Mouse (Mus musculus) heart, embryonic 13.5 days (tissue): ENCODE results near the gene Ten1. TPM values are rescaled to one million over a fixed set of nuclear protein-coding genes. Genes with fewer than 3 reads are reported as not detected.

Source experiments
- ATAC-seq: fragments of 200-750 bp; cut with Nextera tagmentation; 2 replicates; pipeline ENCODE4 v1.8.0; 2017; ENCODE audit warnings: moderate TSS enrichment; ENCODE audit not compliant: insufficient number of reproducible peaks, low FRiP score, low TSS enrichment; ENCODE audit errors: extremely low read depth
- H3K27ac ChIP-seq: fragments of 300-500 bp; sonication (generic); replicated peaks from 2 replicates; pipeline ENCODE4 v1.5.1; 2015; ENCODE audit warnings: moderate library complexity, mild to moderate bottlenecking, inconsistent platforms
- H3K27me3 ChIP-seq: fragments of 300-500 bp; sonication (generic); replicated peaks from 2 replicates; pipeline ENCODE4 v1.6.1; 2015; ENCODE audit warnings: mild to moderate bottlenecking, inconsistent platforms
- H3K36me3 ChIP-seq: fragments of 300-500 bp; sonication (generic); 2 replicates; pipeline ENCODE4 v1.6.1; 2015; ENCODE audit warnings: mild to moderate bottlenecking, inconsistent platforms
- H3K4me1 ChIP-seq: fragments of 300-500 bp; sonication (generic); 2 replicates; pipeline ENCODE4 v1.6.1; 2015; ENCODE audit warnings: inconsistent platforms
- H3K4me2 ChIP-seq: fragments of 300-500 bp; sonication (generic); 2 replicates; pipeline ENCODE4 v1.6.1; 2015; ENCODE audit warnings: inconsistent platforms, mild to moderate bottlenecking, moderate library complexity
- H3K4me3 ChIP-seq: fragments of 300-500 bp; sonication (generic); 2 replicates; pipeline ENCODE4 v1.5.1; 2015; ENCODE audit warnings: moderate library complexity, mild to moderate bottlenecking, inconsistent platforms
- H3K9ac ChIP-seq: fragments of 300-500 bp; sonication (generic); 2 replicates; pipeline ENCODE4 v1.6.1; 2015; ENCODE audit warnings: inconsistent platforms, mild to moderate bottlenecking, moderate library complexity
- H3K9me3 ChIP-seq: fragments of 300-500 bp; sonication (generic); 2 replicates; pipeline ENCODE4 v1.6.1; 2016; ENCODE audit warnings: inconsistent platforms
- WGBS: fragments of 180-500 bp; shearing (Covaris S2); methylation state at CpG from one replicate; pipeline ENCODE4 v1.1.7; 2015; ENCODE audit warnings: mixed read lengths; 5-methylcytosine and 5-hydroxymethylcytosine counted together
- polyA plus RNA-seq: library from polyadenylated mRNA; unstranded; fragments of >200 nt; fragmentation: Nextera tagmentation; extraction: Ambion mirVana; gene quantifications from 2 replicates; pipeline ENCODE4 v1.2.1, GENCODE M21; 2015

The Ten1 gene
- polyA plus RNA-seq, 1 experiment from 2014 or later: 82.1 TPM

DNA sequence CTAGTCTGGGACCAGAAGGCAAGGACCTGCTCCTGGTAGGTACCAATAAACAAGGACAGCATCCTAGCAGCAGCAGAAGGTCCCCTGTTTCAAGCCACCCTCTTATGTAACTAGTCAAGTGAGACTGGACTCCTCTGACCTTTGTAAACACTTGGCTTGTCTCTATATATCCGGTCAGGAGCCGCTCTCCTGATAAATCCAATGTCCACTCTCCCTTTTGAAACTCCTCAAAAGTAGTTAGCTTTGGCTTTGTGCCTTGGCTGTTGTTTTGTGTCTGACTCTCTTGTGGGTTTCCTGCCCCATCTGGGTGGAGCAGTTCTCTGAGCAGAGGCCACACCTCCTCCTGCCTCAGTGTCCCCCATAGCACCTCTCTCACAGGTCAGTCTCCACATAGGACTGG is 19.6 kb downstream of the Ten1 start:
- Histone ChIP-seq H3K36me3 (0 out of 2 replicates have a peak, but pooled peaks cover 3% of the 10 kb centered on the region), H3K9ac (0 out of 2 replicates have a peak overlapping the region, but pooled peaks have one; percentile 5), H3K4me1 (peaks cover 40% of the 10 kb centered on the region), H3K4me2 (0 out of 2 replicates have a peak overlapping the region, but pooled peaks have one; percentile 16), H3K4me3 (no peak overlapping the region), H3K27ac (peak overlapping the region; percentile 93), H3K27me3 (peaks cover 31% of the 10 kb centered on the region), H3K9me3 (peaks cover 6% of the 10 kb centered on the region; the same call in 1 of the 2 replicates)
- ATAC-seq: no peak
- 47% methylated on average over 2 of the region's 2 CpGs for WGBS

DNA sequence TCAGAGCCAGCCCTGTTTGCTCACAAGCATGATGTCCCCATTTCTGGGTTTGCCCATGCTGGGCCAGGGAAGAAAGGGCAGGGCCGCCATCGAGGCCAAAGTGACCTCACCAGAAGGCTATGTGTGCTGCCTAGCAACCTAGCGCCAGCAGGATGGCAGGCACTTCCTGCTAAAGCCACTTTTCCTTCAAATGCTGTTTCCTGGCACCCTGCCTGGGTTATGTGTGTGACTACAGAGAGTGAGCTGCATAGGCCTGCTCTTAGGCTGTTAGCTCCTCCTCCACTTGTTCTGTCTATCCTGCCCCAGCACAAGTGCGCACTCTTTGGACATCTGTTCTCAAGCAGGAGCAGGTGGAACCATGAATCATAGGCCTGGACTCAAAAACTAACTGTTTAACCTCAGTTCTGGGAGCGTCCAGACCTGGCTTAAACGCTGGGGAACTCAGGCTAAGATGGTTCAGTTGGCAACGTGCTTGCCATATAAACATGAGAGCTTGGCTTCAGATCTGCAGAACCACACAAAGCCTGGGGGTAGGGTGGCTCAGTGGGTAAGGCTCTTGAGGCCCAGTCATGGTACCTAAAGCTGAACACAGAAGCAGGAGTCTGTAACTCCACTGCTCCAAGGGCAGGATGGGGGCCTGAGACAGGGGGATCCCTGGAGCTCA is 20.2 kb downstream of the Ten1 start:
- Histone ChIP-seq H3K27ac (peak overlapping the region; percentile 93), H3K9me3 (peaks cover 6% of the 10 kb centered on the region; the same call in 1 of the 2 replicates), H3K27me3 (peaks cover 38% of the 10 kb centered on the region), H3K4me2 (0 out of 2 replicates have a peak overlapping the region, but pooled peaks have one; percentile 16), H3K4me3 (no peak overlapping the region), H3K4me1 (peaks cover 40% of the 10 kb centered on the region), H3K36me3 (0 out of 2 replicates have a peak, but pooled peaks cover 3% of the 10 kb centered on the region), H3K9ac (peak overlapping the region; percentile 5; the same call in 1 of the 2 replicates)
- ATAC-seq: peak; percentile 72
- 38% methylated on average over 7 of the region's 7 CpGs for WGBS

DNA sequence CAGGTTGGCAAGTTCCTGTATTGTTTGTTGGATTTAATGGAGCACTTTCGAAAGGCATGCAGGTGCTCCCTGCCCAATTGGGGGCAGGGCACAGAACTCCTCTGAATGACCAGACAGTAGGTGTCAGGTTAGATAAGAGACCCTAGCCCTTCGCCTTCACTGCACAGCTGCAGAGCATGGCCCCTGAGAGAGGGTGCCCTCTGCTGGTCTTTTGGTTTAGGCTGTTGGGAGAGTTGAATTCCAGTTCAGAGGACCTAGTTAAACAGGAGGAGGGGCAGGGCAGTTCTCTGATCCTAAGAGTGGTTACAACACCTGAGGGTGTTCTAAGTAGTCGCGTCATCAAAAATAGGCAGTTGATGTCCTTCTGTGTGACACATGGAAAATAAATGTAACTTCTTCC is 21.2 kb downstream of the Ten1 start:
- Histone ChIP-seq H3K27me3 (peaks cover 48% of the 10 kb centered on the region), H3K4me2 (no peak overlapping the region), H3K9me3 (peaks cover 6% of the 10 kb centered on the region; the same call in 1 of the 2 replicates), H3K9ac (no peak overlapping the region), H3K4me3 (no peak overlapping the region), H3K4me1 (peaks cover 40% of the 10 kb centered on the region), H3K27ac (peak overlapping the region; percentile 93), H3K36me3 (no peaks in the 10 kb centered on the region)
- no peak for ATAC-seq
- WGBS: 10% methylated on average over 4 of the region's 4 CpGs

DNA sequence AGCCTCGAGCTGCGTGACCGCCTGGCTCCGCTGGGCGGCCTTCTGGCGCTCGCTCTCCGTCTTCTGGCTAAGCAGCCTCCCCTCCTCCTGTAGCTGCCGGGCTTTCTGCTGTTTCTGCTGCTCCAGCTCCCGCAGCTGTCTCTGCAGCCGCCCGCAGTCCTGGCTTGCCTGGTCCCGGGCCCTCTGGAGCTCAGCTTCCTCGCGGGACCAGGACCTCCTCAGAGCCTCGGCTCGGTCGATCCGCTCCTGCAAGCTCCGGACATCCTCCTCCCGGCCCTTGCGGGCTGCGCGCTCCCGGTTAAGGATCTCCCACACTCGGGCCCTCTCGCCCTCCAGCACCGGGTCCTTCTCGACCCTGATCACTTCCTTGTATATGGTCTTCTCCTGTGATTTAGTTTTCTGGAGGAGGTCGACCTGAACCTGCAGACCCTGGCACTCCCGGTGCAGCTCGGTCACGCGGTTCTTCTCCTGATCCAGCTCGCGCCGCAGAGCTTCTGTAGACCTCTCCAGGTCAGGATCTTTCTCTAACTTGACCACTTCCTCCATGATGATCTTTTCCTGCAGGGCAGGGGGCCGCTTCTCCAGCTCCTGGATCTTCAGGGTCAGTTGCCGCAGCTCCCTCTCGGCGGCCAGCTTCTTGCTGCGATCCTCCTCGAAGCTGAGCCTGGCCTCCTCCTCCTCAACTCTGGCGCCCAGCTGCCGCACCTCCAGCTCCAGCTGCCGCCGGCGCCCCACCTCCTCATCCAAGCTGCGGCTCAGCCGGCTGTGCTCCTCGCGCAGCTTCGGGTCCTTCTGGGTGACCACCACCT is 23.5 kb downstream of the Ten1 start:
- Histone ChIP-seq H3K27me3 (peaks cover 57% of the 10 kb centered on the region), H3K36me3 (no peaks in the 10 kb centered on the region), H3K9ac (peak overlapping the region; percentile 72), H3K9me3 (peaks cover 6% of the 10 kb centered on the region; the same call in 1 of the 2 replicates), H3K4me3 (peak overlapping the region; percentile 51), H3K4me1 (peaks cover 40% of the 10 kb centered on the region), H3K4me2 (peak overlapping the region; percentile 77), H3K27ac (no peak overlapping the region)
- no peak for ATAC-seq
- 5% methylated on average over 53 of the region's 53 CpGs for WGBS

DNA sequence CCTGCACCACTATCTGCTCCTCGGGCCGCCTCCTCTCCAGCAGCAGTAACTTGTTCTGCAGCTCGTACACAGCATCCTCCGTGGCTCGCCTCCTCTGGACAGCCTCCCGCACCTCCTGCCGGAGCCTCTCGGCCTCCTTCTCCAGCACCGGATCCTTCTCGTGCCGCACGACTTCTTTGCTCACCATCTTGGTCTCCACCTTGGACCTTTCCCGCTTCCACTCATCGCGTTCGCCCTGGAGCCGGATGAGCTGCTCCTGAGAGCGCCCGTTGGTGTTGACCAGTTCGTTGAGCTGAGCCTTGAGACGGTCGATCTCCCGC is 24.0 kb downstream of the Ten1 start:
- no peak overlapping the region for H3K27ac ChIP-seq
- no peak for ATAC-seq
- H3K36me3 ChIP-seq: no peaks in the 10 kb centered on the region
- peaks cover 40% of the 10 kb centered on the region for H3K4me1 ChIP-seq
- H3K27me3 ChIP-seq: peaks cover 57% of the 10 kb centered on the region
- peak overlapping the region; percentile 51 for H3K4me3 ChIP-seq
- WGBS: 9% methylated on average over 23 of the region's 23 CpGs
- peak overlapping the region; percentile 72 for H3K9ac ChIP-seq
- H3K9me3 ChIP-seq: peaks cover 6% of the 10 kb centered on the region; the same call in 1 of the 2 replicates
- H3K4me2 ChIP-seq: peak overlapping the region; percentile 77

DNA sequence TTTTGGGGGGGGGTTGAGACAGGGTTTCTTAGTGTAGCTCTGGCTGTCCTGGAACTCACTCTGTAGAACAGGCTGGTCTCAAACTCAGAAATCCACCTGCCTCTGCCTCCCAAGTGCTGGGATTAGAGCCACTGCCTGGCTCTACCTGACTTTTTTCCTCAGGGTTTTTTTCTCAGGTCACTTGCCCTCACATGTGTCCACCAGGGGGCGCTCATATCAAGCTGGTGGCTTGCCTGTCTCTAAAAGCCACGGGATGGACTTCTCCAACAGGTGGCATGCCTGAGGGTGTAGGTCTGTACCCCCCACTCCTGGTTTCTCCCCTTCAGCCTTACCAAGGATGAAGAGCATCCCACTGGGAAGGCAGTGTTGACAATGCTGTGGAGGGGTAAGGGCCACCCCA is 27.8 kb downstream of the Ten1 start:
- H3K9me3 ChIP-seq: peaks cover 5% of the 10 kb centered on the region; the same call in 1 of the 2 replicates
- no peak overlapping the region for H3K27ac ChIP-seq
- no peaks in the 10 kb centered on the region for H3K36me3 ChIP-seq
- no peak overlapping the region for H3K4me2 ChIP-seq
- ATAC-seq: no peak
- 0% methylated on average over 2 of the region's 2 CpGs for WGBS
- peaks cover 64% of the 10 kb centered on the region for H3K27me3 ChIP-seq
- H3K9ac ChIP-seq: no peak overlapping the region
- peaks cover 13% of the 10 kb centered on the region for H3K4me1 ChIP-seq
- H3K4me3 ChIP-seq: no peak overlapping the region

DNA sequence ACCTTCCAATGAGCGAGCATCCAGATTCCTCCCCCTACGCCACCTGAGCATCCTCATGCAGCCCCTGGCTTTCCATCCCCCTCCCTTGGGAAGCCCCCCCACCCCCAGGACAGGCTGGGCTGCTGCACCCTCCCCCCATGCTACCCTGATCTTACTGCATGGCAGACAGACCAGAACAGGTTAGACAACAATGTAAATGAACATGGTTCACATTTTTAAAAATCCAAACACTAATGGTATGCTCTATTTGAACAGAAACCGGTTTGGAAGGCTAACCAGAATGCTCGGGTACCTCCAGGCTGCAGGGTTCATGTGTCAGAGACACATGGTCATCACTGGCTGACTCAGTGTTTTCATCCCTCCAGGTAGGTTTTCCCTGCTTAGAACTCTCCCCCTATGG is 30.0 kb downstream of the Ten1 start:
- no peak overlapping the region for H3K4me2 ChIP-seq
- H3K9me3 ChIP-seq: no peaks in the 10 kb centered on the region
- no peak for ATAC-seq
- H3K27ac ChIP-seq: no peak overlapping the region
- H3K27me3 ChIP-seq: peaks cover 55% of the 10 kb centered on the region
- H3K4me3 ChIP-seq: no peak overlapping the region
- no peak overlapping the region for H3K9ac ChIP-seq
- peaks cover 6% of the 10 kb centered on the region; the same call in 1 of the 2 replicates for H3K4me1 ChIP-seq
- H3K36me3 ChIP-seq: no peaks in the 10 kb centered on the region
- WGBS: 73% methylated on average over 4 of the region's 4 CpGs

DNA sequence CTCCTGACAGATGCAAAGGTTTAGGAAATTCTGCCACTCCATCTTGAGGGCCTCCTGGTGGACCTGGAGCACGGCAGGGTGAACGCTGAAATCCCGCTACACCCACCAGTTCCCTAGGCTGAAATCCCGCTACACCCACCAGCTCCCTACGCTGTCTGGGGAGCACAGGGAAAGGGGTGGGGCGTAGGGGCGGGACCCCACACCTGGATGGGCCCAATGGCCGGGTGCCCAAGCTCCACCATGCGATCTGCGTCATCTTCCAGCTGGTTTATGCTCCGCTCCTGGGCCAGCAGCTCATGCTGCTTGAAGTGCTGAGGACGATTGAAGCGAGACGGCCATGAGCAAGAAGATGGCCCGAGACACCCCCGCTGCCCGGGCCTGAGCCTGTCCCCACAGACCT is 33.8 kb downstream of the Ten1 start:
- Histone ChIP-seq H3K4me1 (peaks cover 6% of the 10 kb centered on the region; the same call in 1 of the 2 replicates), H3K4me3 (peak overlapping the region; percentile 26), H3K9ac (peak overlapping the region; percentile 64), H3K36me3 (no peaks in the 10 kb centered on the region), H3K27me3 (peaks cover 71% of the 10 kb centered on the region), H3K27ac (no peak overlapping the region), H3K4me2 (peak overlapping the region; percentile 54), H3K9me3 (no peaks in the 10 kb centered on the region)
- WGBS: 19% methylated on average over 17 of the region's 17 CpGs
- no peak for ATAC-seq

DNA sequence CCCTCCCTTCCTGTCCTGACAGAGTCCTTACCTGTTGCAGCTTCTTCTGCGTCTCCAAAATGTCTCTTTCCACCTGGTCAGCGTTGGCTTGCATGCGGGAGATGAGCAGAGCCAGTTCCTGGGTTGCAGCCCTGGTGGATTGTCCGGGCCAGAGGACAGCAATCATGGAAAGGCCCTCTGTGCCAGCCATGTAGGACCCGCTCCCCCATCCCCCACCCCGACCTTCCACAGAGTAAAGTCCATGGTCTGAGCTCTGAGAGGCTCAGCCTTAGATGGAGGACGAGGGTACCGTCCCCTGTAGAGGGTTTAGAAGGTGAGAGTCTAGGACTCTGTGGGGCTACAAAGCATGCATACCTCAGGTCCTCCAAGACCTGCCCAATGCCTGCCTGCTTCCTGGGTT is 36.2 kb downstream of the Ten1 start:
- Histone ChIP-seq H3K9ac (no peak overlapping the region), H3K4me2 (no peak overlapping the region), H3K27me3 (peaks cover 77% of the 10 kb centered on the region), H3K9me3 (no peaks in the 10 kb centered on the region), H3K36me3 (no peaks in the 10 kb centered on the region), H3K4me3 (no peak overlapping the region), H3K27ac (no peak overlapping the region), H3K4me1 (peaks cover 15% of the 10 kb centered on the region)
- no peak for ATAC-seq
- WGBS: 74% methylated on average over 8 of the region's 8 CpGs

DNA sequence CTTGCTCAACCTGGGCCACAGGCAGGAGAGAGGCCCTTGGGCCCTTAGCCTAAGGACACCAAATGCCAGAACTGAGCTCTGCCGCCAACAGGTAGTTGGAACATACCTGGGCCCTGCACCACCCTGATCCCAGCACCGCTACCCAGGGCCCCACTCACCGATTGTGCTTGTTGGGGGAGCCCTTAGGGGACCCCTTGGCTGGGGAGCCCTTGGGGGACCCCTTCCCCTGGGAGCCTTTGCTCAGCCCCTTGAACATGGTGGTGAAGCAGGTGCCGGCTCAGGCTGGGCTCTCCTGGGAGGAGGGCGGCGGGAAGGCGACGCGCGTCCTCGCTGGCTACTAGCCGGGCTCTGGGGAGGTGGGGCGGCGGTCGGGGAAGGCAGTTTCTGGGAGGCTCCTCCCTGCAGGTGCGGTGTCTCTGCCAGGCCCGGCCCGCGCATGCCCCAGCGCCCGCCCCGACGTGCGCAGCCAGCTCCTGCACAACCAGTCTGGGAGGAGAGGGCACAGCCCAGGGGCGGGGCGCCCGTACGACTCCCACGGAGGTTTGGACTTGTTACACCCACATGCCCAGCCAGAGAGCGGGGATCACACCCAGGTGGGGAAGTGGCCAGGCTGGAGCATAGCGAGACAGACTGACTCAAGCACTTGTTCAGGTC is 39.2 kb downstream of the Ten1 start, which contains the start of gene Evpl:
TSS of gene Evpl (minus strand) at position 336 of the 654 bp plus-strand sequence.
- WGBS: 20% methylated on average over 31 of the region's 31 CpGs
- Histone ChIP-seq H3K9ac (peak within 1 kb of the TSS; percentile 64), H3K9me3 (no peaks in the 10 kb centered on the region), H3K36me3 (peaks cover 7% of the 10 kb centered on the region), H3K27me3 (peaks cover 67% of the 10 kb centered on the region), H3K4me3 (peak within 1 kb of the TSS; percentile 31), H3K4me1 (peaks cover 10% of the 10 kb centered on the region), H3K27ac (no peak within 1 kb of the TSS), H3K4me2 (peak within 1 kb of the TSS; percentile 62)
- no peak for ATAC-seq

DNA sequence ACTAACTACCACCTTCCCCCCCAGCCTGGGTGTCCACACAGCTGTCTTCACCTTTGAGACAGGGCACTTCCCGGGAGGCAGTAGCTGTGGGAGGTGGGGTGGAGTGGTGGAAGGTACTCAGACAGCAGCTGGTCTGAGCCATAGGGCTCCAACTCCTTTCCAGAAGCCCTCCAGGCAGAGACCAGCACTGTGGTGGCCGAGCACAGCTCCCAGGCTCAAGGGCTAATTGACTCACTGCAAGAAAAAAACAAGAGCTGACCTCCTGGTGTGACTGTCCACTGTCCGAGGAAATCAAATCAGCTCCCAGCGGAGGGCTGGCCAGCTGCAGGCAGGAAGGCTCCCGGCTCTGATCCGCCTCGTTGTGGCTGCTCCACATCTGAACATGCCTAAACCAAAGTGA is 41.1 kb downstream of the Ten1 start:
- H3K36me3 ChIP-seq: peaks cover 26% of the 10 kb centered on the region
- H3K4me3 ChIP-seq: no peak overlapping the region
- no peak overlapping the region for H3K9ac ChIP-seq
- H3K4me2 ChIP-seq: no peak overlapping the region
- 20% methylated on average over 7 of the region's 7 CpGs for WGBS
- no peak overlapping the region for H3K27ac ChIP-seq
- peaks cover 48% of the 10 kb centered on the region for H3K27me3 ChIP-seq
- peaks cover 10% of the 10 kb centered on the region for H3K4me1 ChIP-seq
- H3K9me3 ChIP-seq: no peaks in the 10 kb centered on the region
- no peak for ATAC-seq
